Mouse (Mus musculus) E14TG2a.4 (cell line): ENCODE measurements at regions not wholly inside any gene's neighbourhood (a gene's known extent, or its start where the extent isn't known, plus 50 kb on each side); places are given as distances from the start of the nearest gene placed in this dataset.

Experiments used
- CTCF ChIP-seq: conservative IDR thresholded peaks from 2 replicates; pipeline ENCODE4 v1.5.1; 2014; ENCODE audit warnings: low read length
- NANOG ChIP-seq: IDR thresholded peaks from 2 replicates; pipeline ENCODE4 v1.6.1; 2014; ENCODE audit warnings: borderline replicate concordance, low read length, mixed read lengths
- POU5F1 ChIP-seq: IDR thresholded peaks from 2 replicates; pipeline ENCODE4 v1.6.1; 2014; ENCODE audit warnings: low read length, borderline replicate concordance

DNA sequence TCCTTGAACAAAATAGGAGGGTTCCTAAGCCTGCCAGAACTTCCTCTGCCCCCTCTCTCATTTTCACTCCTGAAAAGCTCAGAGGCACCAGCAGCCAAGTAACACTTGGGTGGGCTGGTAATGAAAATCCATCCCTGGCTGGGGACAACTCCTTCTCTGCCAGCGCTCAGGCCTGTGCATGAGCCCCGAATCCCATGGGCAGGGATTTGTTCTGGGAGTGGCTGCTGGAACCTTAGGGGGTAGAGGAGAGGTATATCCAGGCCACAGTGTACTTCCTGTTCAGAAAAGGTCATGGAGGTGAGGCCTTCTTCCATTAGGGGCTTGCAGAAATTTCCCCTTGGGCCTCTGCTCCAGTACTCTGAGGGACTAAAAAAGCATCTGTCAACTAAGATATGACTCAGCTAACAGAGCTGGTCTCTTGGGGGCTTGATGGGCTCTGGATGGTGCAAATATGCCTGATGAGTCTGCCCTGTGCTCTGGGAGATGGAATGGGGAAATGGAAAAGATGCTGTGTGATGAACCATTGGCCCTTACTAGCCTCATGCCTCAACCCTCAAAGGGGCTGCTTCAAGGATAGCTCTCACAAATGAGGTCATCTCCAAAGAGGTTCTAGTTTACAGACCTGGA, 284.2 kb upstream of the Gm21798 start:
- TF ChIP-seq CTCF (no peak), NANOG (no peak), POU5F1 (no peak)
